Mouse (Mus musculus): ENCODE results near the gene Lce1f. TPM values are rescaled to one million over a fixed set of nuclear protein-coding genes. Genes with fewer than 3 reads are reported as not detected.

Lce1f gene
- not detected in 2 replicates for polyA plus RNA-seq (2012; ENCODE audit: low replicate concordance)

DNA sequence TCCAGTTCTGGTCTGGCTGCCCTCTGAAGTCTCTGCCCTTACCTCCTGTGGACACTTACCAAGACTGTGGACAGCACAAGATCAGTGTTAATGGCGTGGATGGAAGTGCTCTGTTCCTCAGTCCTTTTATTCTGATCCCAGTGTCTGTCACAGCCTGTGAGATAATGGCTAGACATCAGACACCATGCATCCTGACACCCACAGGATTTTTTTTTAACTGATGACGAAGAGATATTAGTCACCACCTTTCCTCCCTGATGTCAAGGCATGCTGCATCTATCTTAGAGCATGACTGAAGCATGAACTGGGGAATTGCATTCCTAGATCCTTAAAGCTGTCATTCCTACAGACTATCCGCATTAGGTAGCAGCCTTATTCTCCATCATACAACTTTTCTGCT, at the start of gene Lce1f:
Lce1f (minus strand) TSS at position 101 of the 400 bp plus-strand sequence.

DNA sequence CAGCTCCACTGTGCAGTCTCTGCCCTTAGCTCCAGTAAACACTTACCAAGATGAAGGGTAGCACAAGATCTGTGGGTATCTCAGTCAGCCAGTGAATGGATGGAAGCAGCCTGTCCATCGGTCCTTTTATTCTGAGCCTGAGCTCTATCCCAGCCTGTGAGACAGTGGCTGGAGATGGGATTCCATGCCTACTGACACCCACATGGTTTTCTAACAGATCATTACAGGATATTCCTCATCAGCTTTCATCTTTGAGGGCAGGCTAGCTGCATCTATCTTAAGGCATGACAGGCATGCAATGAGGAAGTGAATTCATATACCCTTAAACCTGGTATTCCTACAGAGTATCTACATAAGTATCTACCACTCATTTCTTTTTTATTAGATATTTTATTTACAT, 44.8 kb upstream of the Lce1f start, which contains the start of gene Lce1h:
Lce1h (minus strand) TSS at position 101 of the 400 bp plus-strand sequence.

DNA sequence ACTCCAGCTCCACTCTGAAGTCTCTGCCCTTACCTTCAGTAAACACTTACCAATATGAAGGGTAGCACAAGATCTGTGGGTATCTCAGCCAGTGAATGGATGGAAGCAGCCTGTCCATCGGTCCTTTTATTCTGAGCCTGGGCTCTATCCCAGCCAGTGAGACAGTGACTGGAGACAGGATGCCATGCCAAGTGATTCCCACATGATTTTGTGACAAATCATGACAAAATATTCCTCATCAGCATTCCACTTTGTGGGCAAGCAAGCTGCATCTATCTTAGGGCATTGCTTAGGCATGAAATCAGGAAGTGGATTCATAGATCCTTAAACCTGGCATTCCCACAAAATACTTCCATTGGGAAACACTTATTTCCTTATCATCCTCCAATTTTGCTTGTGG, 32.1 kb upstream of the Lce1f start, which contains the start of gene Lce1g:
Lce1g (minus strand) TSS at position 101 of the 400 bp plus-strand sequence.

DNA sequence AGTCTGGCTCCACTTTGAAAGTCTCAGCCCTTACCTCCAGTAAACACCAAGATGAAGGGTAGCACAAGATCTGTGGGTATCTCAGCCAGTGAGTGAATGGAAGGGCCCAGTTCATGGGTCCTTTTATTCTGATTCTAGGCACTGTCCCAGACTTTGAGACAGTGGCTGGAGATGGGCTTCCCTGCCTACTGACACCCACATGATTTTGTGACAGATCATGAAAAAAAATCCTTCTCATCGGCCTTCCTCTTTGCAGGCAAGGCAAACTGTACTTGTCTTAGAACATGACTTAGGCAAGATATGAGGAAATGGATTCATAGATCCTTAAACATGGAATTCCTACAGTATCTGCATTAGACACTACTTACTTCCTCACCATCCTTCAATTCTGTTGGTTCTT, 18.8 kb upstream of the Lce1f start, which contains the start of gene Gm38119:
Gm38119 (minus strand) TSS at position 101 of the 400 bp plus-strand sequence.

DNA sequence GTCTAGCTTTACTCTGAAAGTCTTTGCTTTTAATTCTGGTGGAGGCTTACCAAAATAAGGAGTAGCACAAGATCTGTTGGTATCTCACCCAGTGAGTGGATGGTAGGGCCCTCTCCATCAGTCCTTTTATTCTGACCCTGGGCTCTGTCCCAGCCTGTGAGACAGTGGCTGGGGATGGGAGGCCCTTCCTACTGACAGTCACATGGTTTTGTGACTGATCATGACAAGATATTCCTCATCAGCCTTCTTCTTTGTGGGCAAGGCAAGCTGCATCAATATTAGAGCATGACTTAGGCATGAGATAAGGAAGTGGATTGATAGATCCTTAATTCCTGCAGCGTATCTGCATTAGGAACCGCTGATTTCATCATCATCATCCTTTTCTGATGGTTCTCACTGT, 11.2 kb downstream of the Lce1f start, which contains the start of gene Lce1e:
Lce1e (minus strand) TSS at position 101 of the 400 bp plus-strand sequence.

DNA sequence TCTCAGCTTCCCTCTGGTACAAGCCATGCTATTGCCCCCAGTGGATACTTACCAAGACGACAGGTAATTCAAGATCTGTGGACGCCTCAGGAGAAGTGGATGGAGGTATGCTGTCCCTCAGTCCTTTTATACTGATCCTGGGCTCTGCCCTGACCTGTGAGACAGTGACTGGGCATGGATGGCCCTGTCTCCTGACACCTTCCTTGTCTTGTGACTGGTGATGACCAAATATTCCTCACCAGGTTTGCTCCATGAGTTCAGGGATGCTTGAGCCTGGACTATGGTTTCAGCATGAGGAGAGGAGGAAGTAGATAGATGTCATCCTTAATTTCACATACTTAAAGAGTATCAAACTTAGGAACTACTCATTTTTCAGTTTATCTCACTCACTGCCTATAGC, 33.0 kb downstream of the Lce1f start, which contains the start of gene Lce1d:
Lce1d (minus strand) TSS at position 101 of the 400 bp plus-strand sequence.

DNA sequence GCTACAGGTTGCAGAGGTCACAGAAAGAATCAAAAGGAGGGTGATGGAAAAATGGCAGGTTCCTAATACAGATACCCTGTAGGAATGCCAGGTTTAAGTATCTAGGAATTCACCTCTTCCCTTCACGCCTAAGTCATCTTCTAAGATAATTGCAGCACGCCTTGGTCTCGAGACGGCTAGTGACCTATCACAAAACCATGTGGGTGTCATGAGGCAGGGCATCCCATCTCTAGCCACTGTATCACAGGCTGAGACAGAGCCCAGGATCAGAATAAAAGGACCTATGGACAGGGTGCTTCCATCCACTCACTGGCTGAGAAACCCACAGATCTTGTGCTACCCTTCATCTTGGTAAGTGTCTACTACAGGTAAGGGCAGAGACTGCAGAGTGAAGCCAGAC, 41.2 kb downstream of the Lce1f start, which contains the start of gene Lce1c:
Lce1c (plus strand) TSS at position 301 of the 400 bp plus-strand sequence.

DNA sequence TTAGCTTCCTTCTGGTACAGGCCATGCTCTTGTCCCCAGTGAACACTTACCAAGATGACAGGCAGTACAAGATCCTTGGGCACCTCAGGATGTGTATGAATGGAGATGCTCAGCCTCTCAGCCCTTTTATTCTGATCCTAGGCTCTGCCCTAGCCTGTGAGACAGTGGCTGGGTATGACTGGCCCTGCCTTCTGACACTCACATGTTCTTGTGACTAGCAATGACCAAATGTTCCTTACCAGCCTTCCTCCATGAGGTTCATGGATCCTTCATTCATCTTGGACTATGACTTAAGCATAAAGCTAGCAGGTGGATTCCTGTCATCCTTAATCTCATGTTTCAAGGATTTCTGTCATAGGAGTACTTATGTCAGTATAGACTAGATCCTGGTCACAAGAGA, 49.9 kb downstream of the Lce1f start, which contains the start of gene Lce1a2:
Lce1a2 (minus strand) TSS at position 101 of the 400 bp plus-strand sequence.

Other genes starting within 250 kb of the Lce1f start
- not detected in 2 replicates for gene Sprr1a, start 234.5 kb downstream of the Lce1f start, polyA plus RNA-seq (2012; ENCODE audit: low replicate concordance)
- not detected in 2 replicates for gene Sprr4, start 219.9 kb downstream of the Lce1f start, polyA plus RNA-seq (2012; ENCODE audit: low replicate concordance)
- not detected in 2 replicates for gene 2310046K23Rik, start 185.8 kb downstream of the Lce1f start, polyA plus RNA-seq (2012; ENCODE audit: low replicate concordance)
- not detected in 2 replicates for gene Ivl, start 146.6 kb downstream of the Lce1f start, polyA plus RNA-seq (2012; ENCODE audit: low replicate concordance)
- gene Smcp, start 131.4 kb downstream of the Lce1f start, polyA plus RNA-seq (2012; ENCODE audit: low replicate concordance): not detected in 2 replicates
- gene 2210017I01Rik, start 112.9 kb downstream of the Lce1f start, polyA plus RNA-seq (2012; ENCODE audit: low replicate concordance): not detected in 2 replicates
- not detected in 2 replicates for gene Lce6a, start 98.7 kb downstream of the Lce1f start, polyA plus RNA-seq (2012; ENCODE audit: low replicate concordance)
- gene Lce1a1, start 72.0 kb downstream of the Lce1f start, polyA plus RNA-seq (2012; ENCODE audit: low replicate concordance): not detected in 2 replicates
- not detected in 2 replicates for gene Lce1b, start 63.4 kb downstream of the Lce1f start, polyA plus RNA-seq (2012; ENCODE audit: low replicate concordance)
- gene Lce1a2, start 50.0 kb downstream of the Lce1f start, polyA plus RNA-seq (2012; ENCODE audit: low replicate concordance): not detected in 2 replicates
- not detected in 2 replicates for gene Lce1c, start 41.1 kb downstream of the Lce1f start, polyA plus RNA-seq (2012; ENCODE audit: low replicate concordance)
- not detected in 2 replicates for gene Lce1d, start 33.1 kb downstream of the Lce1f start, polyA plus RNA-seq (2012; ENCODE audit: low replicate concordance)
- gene Lce1e, start 11.3 kb downstream of the Lce1f start, polyA plus RNA-seq (2012; ENCODE audit: low replicate concordance): not detected in 2 replicates
- gene Gm38119, start 18.7 kb upstream of the Lce1f start, polyA plus RNA-seq (2012; ENCODE audit: low replicate concordance): not detected in 2 replicates
- gene Lce1g, start 32.0 kb upstream of the Lce1f start, polyA plus RNA-seq (2012; ENCODE audit: low replicate concordance): not detected in 2 replicates
- not detected in 2 replicates for gene Lce1h, start 44.7 kb upstream of the Lce1f start, polyA plus RNA-seq (2012; ENCODE audit: low replicate concordance)
- gene Lce1i, start 58.5 kb upstream of the Lce1f start, polyA plus RNA-seq (2012; ENCODE audit: low replicate concordance): not detected in 2 replicates
- gene Lce1j, start 70.2 kb upstream of the Lce1f start, polyA plus RNA-seq (2012; ENCODE audit: low replicate concordance): not detected in 2 replicates
- gene Lce1k, start 87.5 kb upstream of the Lce1f start, polyA plus RNA-seq (2012; ENCODE audit: low replicate concordance): not detected in 2 replicates
- gene Kprp, start 106.9 kb upstream of the Lce1f start, polyA plus RNA-seq (2012; ENCODE audit: low replicate concordance): not detected in 2 replicates
- not detected in 2 replicates for gene Lce1l, start 130.9 kb upstream of the Lce1f start, polyA plus RNA-seq (2012; ENCODE audit: low replicate concordance)
- not detected in 2 replicates for gene 2310050C09Rik, start 149.9 kb upstream of the Lce1f start, polyA plus RNA-seq (2012; ENCODE audit: low replicate concordance)
- not detected in 2 replicates for gene Lce3a, start 205.9 kb upstream of the Lce1f start, polyA plus RNA-seq (2012; ENCODE audit: low replicate concordance)
- gene Lce3b, start 212.6 kb upstream of the Lce1f start, polyA plus RNA-seq (2012; ENCODE audit: low replicate concordance): not detected in 2 replicates
- not detected in 2 replicates for gene Lce3c, start 224.1 kb upstream of the Lce1f start, polyA plus RNA-seq (2012; ENCODE audit: low replicate concordance)
- gene Lce3d, start 237.0 kb upstream of the Lce1f start, polyA plus RNA-seq (2012; ENCODE audit: low replicate concordance): not detected in 2 replicates
- not detected in 2 replicates for gene Lce3e, start 246.7 kb upstream of the Lce1f start, polyA plus RNA-seq (2012; ENCODE audit: low replicate concordance)